Mouse (Mus musculus) layer of hippocampus, postnatal 10 days (tissue): ENCODE measurements at regions not wholly inside any gene's neighbourhood (a gene's known extent, or its start where the extent isn't known, plus 50 kb on each side); places are given as distances from the start of the nearest gene placed in this dataset.

ENCODE experiments used
- DNase-seq, 2 experiments: peaks; one replicate each; pipeline ENCODE4 v3.0.0; 2021; ENCODE audit warnings: low spot score in 2 of 2

- DNase-seq: no peak
These were observed 261.6 kb downstream of the Adcyap1 start for GRCm38 (mm10) chr17:93460409-93460808.

- no peak for DNase-seq
These were observed 264.9 kb downstream of the Adcyap1 start for GRCm38 (mm10) chr17:93463621-93464211.

GRCm38 (mm10) chr17:93482378-93482777, 283.6 kb downstream of the Adcyap1 start:
- no peak for DNase-seq

GRCm38 (mm10) chr17:93484540-93484939, 285.7 kb downstream of the Adcyap1 start:
- DNase-seq: no peak

GRCm38 (mm10) chr17:93486442-93486841, 287.6 kb downstream of the Adcyap1 start:
- DNase-seq: no peak

- peak in 1 of 2 experiments; percentile 20 for DNase-seq
These were observed 291.3 kb downstream of the Adcyap1 start for GRCm38 (mm10) chr17:93489988-93490732.

- no peak for DNase-seq
These were observed 310.2 kb downstream of the Adcyap1 start for GRCm38 (mm10) chr17:93508882-93509594.

GRCm38 (mm10) chr17:93523406-93523805, 324.6 kb downstream of the Adcyap1 start:
- DNase-seq: no peak

- DNase-seq: no peak
These were observed 327.2 kb downstream of the Adcyap1 start for GRCm38 (mm10) chr17:93525871-93526644.

- DNase-seq: no peak
These were observed 333.7 kb downstream of the Adcyap1 start for GRCm38 (mm10) chr17:93532535-93532934.

GRCm38 (mm10) chr17:93534945-93535344, 336.1 kb downstream of the Adcyap1 start:
- no peak for DNase-seq

GRCm38 (mm10) chr17:93535751-93536150, 336.9 kb downstream of the Adcyap1 start:
- no peak for DNase-seq

- DNase-seq: no peak
These were observed 343.0 kb downstream of the Adcyap1 start for GRCm38 (mm10) chr17:93541795-93542194.

- DNase-seq: no peak
These were observed 351.5 kb downstream of the Adcyap1 start for GRCm38 (mm10) chr17:93550339-93550738.

GRCm38 (mm10) chr17:93555872-93556271, 357.1 kb downstream of the Adcyap1 start:
- no peak for DNase-seq

- no peak for DNase-seq
These were observed 364.5 kb downstream of the Adcyap1 start for GRCm38 (mm10) chr17:93563277-93563772.

GRCm38 (mm10) chr17:93579981-93580380, 381.2 kb downstream of the Adcyap1 start:
- no peak for DNase-seq

- no peak for DNase-seq
These were observed 399.4 kb downstream of the Adcyap1 start for GRCm38 (mm10) chr17:93598181-93598685.

- DNase-seq: no peak
These were observed 401.4 kb downstream of the Adcyap1 start for GRCm38 (mm10) chr17:93600236-93600635.

GRCm38 (mm10) chr17:93609261-93609660, 410.4 kb downstream of the Adcyap1 start:
- DNase-seq: no peak
